Mouse (Mus musculus): ENCODE data around the gene Ccdc73.
A peak's percentile ranks its signal among the peaks of the same experiment; 100 is the strongest.

The Ccdc73 gene

GRCm38 (mm10) chr2:105028806-105029205 is 161.2 kb downstream of the Ccdc73 start:
- peak; percentile 42 to 49 for DNase-seq

DNA sequence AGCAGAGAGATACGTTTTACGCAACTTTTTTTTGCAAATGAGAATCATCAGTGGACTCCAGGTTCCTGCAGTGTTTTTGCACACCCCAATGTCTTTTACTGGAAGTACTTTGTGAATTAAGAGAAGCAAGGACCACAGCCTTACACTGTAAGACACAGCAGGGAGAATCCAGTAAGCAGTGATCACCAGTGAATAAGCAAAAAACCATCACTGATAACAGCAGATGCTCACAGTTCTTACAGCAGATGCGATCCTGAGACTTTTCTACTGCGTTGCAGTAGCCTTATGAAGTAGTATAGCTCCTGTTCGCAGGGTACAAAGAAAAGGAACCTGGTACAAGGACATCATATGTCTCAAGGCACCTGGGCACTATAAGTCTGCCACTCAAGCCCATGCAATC is 162.9 kb downstream of the Ccdc73 start:
- DNase-seq: no peak

GRCm38 (mm10) chr2:105034084-105034483 is 166.5 kb downstream of the Ccdc73 start:
- DNase-seq: no peak

- no peak for DNase-seq
Measured at GRCm38 (mm10) chr2:105035985-105036384, 168.4 kb downstream of the Ccdc73 start.

DNA sequence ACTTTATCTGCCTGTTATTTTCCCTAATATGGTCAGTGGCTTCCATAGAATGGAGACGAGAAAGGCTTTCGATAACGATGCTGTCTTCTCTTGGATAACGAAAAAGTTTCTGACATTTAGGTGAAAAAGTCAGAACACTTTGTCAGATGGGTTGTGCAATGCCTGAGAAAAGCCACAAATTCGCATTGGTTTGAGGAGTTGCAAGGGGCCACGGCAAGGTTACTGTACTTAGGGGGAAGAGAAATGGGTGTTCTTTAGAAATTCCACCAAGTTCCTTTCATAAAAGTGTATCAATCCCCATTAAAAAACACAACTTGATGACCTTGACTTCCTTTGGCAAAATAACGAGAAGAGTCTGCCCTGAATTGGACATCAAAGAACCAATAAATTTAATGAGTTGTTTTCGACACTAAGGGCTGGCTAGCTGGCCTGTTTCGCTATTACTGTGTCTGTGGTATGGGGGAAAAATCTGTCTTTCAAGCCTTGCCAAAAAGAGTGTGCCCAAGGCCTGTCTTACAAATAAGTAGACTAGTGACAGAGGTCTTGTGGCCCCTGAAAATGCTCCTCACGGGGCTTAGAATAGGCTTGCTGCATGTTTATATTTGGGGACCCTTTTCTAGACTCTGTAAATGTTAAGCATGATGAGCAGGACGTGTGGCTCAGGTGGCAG is 168.9 kb downstream of the Ccdc73 start:
- DNase-seq: no peak

- DNase-seq: no peak
Measured at GRCm38 (mm10) chr2:105037956-105038569, 170.5 kb downstream of the Ccdc73 start.

DNA sequence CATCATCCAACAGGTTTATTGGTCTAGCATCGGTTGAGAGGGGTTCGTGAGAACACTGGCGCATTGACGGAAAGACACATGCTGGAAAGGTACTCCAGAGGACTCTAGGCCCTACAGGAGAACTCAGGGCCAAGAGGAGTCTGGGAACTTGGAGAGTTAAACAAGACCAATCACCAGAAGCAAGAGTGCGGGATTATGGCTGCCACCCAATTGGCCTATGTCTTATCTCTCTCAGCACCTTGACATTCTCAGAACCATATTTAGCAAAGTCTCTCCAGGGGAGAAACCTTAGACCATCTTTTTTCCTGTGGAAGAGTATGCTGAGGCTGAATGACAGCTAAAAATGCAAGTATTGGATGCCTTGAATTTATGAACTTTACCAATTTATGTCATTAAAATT is 171.3 kb downstream of the Ccdc73 start:
- no peak for DNase-seq

- no peak for DNase-seq
Measured at GRCm38 (mm10) chr2:105040859-105041258, 173.3 kb downstream of the Ccdc73 start.

DNA sequence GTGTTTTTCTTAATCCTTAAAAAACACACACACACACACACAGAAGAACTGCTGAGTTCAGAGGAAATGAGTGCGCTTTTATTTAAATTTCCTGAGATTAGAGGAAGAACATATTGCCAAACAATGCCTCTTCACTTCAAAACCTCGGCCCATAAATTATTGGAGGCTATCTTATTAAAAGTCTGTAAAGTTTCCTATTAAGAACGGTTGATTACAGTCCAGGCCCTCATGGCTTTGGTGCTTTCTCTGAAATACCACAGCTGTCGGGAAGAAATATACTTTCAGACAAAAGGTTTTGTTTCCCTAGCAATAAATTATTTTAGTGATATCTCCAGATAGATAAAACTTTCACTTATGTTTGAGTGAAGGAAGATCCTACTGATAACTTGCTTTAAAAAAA is 175.5 kb downstream of the Ccdc73 start:
- no peak for DNase-seq

DNA sequence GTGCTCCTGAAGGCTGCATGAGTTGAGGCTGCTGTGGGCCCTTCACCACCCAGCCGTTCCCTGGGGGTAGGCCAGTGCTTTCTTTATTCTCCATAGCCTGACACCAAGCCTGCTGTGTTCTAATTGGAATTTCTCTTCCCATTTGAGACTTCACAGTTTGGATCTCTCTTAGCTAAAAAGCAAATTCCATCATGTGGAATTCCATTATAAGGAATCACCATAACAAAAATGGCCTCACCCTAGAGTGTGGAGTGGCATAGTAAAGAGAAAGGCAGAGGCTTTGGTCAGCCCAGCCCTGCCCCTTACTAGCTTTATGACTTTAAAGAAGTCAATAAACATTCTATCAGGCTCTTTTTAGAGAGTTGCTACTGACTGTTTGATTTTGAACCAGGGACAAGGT is 180.7 kb downstream of the Ccdc73 start:
- no peak for DNase-seq

GRCm38 (mm10) chr2:105055529-105055928 is 187.9 kb downstream of the Ccdc73 start:
- no peak for DNase-seq

- no peak for DNase-seq
Measured at GRCm38 (mm10) chr2:105058577-105059116, 191.0 kb downstream of the Ccdc73 start.

DNA sequence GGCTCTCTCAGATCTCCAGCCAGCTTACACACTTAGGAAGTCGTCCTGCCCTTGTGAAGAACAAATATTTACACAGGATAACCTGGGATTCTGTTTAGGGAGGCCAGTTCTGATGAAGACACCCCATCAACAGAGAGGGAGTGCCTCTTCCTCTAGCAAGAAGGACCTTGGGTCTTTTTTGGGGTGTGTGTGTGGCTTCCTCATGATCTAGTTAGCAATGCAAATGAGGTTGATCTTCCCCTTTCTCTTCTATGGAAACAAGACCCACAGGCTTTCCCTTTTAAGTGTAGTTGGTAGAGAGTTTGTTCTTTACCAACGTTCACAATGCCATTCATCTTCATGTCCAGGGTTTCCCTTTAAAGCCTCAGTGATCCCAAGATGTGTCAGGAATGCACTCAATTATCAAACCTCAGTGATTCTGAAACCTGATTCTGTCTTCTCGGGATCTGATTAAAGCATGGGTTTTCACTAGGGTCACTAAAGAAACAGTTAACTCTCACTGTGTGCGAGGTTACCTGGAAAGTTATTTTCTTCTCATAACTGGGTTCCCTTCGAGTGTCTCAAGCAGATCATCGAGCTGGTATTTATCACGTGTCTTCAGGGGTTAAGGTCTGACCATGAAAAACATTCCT is 195.3 kb downstream of the Ccdc73 start:
- no peak for DNase-seq
